Mouse (Mus musculus) mesoderm, embryonic 11.5 days (tissue): ENCODE measurements around the gene Klk4.

ENCODE experiments used
- DNase-seq: peaks from one replicate; pipeline ENCODE4 v3.0.0-alpha.2; 2012; ENCODE audit warnings: low read depth, low spot score

The Klk4 gene

DNA sequence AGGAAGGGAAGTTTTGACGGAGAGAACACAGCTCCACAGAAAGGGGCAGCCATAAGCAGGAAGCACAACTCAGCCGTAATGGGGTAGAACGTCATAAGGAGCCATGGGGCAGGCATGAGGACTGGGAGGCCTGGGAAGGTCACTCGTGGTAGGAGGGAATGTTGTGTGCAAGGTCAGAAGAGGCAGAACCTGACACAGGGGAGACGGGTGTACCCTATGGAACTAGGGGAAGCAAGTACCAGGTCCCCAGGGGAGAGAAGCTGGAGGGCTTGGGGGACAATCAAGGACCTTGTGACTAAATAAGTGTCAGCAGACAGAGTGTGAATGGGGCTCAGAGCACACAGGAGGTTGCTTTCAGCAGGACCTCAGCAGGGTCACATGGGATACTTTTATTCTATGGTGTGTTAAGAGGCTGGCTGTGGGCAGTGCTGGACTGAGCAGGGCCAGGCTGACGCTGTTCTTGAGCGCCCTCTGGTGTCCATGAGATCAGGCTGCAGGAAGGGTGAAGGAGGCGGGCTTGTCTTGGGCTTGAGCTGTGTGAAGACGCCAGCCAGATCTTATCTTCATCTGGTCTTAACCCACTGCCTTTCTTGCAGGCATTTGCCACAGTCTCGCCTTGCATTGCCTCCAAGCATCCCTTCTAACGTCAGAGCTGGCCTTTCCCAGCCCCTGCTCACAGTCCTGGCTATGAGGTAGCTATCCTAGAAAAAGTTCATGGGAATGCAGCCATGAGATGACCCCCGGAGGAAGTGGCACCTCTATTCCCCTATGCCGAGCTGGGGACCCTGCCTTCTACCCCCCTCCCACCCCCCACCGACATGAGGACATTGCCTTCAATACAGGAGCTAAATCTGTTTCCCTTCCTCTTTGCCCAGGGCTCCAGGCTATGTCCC is 38.8 kb downstream of the Klk4 start:
- DNase-seq = peak; percentile 85

GRCm38 (mm10) chr7:43920582-43920981 is 39.6 kb downstream of the Klk4 start:
- no peak for DNase-seq

GRCm38 (mm10) chr7:43921087-43921486 is 40.1 kb downstream of the Klk4 start:
- DNase-seq = no peak

DNA sequence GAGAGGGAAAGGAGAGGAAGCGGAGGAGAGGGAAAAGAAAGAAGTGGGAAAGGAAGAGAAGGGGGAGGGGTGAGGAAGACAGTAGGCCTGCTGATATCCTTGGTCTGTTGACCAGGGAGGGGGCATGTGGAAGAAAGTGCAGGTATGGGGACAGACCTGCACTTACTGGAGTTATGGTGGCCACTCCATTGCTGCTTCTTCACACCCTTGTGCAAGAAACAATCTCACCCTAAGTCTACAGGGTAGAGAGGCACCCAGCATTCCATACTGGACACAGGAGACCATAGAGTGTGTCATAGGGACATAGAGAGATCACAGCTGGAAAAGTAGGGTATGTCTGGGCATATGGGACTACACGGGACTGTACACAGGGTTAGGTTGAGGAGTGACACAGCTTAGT is 41.0 kb downstream of the Klk4 start:
- no peak for DNase-seq

DNA sequence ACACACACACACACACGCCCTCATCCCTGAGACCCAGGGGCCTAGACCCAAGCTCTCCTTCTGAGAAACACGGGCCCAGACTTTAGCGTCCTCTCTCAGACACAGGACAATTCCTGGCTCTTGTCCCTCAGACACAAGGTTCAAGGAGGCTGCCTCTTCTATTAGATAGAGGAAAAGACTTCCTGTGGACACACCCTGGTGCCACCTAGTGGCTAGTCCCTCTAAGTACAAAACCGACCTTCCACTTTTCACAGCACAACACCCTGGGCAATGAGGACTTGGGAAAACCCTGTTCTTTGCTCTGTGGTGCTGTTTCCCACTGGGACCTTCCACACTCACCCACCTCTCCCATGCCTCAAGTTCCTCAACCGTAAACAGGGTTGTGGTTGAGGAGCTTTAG is 45.0 kb downstream of the Klk4 start:
- DNase-seq = peak; percentile 26

DNA sequence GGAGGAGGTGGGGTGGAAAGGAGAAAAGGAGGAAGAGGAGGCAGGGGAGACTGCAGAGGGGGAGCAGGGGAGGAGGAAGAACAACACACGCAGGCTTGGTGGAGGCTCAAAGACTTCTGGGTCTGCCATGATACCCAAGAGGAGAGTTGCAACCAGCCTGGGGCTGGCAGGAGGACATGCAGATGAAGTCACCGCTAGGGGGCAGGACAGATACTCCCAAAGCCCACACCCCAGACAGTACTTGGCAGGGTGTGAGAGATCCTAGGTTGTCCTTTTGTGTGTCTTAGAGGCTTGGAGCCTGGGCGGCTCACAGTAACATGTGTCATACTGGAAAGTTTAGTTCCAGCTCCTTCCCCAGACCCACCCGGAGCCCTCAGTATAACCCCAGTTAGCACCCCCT is 47.6 kb downstream of the Klk4 start:
- peak; percentile 29 for DNase-seq

- DNase-seq = no peak
These were observed 51.4 kb downstream of the Klk4 start for GRCm38 (mm10) chr7:43932337-43932736.

- DNase-seq = no peak
These were observed 52.5 kb downstream of the Klk4 start, which contains the start of gene Klk15 for GRCm38 (mm10) chr7:43933440-43933839. Gene Klk15, plus strand, starts transcription at chr7:43933740.

GRCm38 (mm10) chr7:43934747-43935146 is 53.8 kb downstream of the Klk4 start:
- DNase-seq = no peak
